Mouse (Mus musculus): ENCODE data around the gene Larp7. TPM values are rescaled to one million over a fixed set of nuclear protein-coding genes. Genes with fewer than 3 reads are reported as not detected.

The Larp7 gene
- polyA plus RNA-seq, 1 experiment from 2014 or later = 25.5 TPM

DNA sequence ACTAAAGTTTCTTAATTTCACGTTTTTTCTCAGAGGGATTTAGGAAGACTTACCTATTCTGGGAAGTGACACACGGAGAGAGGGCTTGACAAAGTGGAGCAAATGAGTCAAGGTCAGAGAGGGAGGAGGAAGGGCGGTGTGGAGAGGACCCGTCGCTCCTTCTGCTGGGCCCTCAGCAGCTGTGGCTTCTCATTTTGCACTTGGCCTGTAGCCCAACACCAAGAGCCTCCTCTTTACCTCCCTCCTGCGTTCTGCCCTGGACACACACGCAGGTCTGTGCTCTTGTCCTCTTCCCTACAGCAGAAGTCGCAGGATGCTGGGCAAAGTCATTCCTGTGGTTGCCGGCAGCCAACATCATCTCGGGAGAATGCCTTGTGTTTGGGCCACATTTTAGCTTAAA lies 32.0 kb downstream of the Larp7 start:
- WGBS = 80% methylated on average over 10 of the region's 10 CpGs

DNA sequence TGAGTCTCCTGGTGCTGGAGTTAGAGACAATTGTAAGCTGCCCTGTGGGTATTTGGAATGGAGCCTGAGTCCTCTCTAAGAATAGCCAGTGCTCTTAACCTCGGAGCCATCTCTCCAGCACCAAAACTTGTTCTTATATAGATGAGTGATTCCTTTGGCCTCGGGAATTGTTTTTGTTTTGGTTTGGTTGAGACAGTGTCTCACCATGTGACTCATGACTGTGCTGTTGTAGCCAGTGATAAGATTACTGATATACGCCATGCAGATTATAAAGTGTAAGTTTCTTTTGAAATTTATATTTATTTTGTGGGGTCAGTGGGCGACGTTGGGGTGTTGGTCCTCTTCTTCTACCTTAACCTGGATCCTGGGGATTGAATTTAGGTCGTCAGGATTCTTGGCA lies 32.8 kb downstream of the Larp7 start:
- H3K9me3 ChIP-seq (ENCODE audit: control insufficient read depth, low read length) = no peaks in the 10 kb centered on the region
- no peak overlapping the region for H3K4me3 ChIP-seq (ENCODE audit: low read depth, low read length)
- H3K27ac ChIP-seq (ENCODE audit: low read depth, low read length) = no peak overlapping the region
- H3K4me2 ChIP-seq (ENCODE audit: low read depth, low read length) = no peak overlapping the region
- no peaks in the 10 kb centered on the region for H3K27me3 ChIP-seq (ENCODE audit: control insufficient read depth, insufficient read depth, low read length)
- 91% methylated on average over 6 of the region's 6 CpGs for WGBS
- H3K36me3 ChIP-seq (ENCODE audit: control insufficient read depth, insufficient read depth, low read length) = no peaks in the 10 kb centered on the region
- no peak overlapping the region for H3K9ac ChIP-seq (replicated peaks; ENCODE audit: low read depth, low read length)
- H3K4me1 ChIP-seq (ENCODE audit: control insufficient read depth, insufficient read depth, low read length) = no peaks in the 10 kb centered on the region
- ATAC-seq (ENCODE audit: low read depth) = no peak

More for the DNA sequence above, 32.0 kb downstream of the Larp7 start:
- H3K4me3 ChIP-seq (ENCODE audit: low read depth, low read length) = no peak overlapping the region
- H3K9ac ChIP-seq (replicated peaks; ENCODE audit: low read depth, low read length) = no peak overlapping the region
- H3K9me3 ChIP-seq (ENCODE audit: control insufficient read depth, low read length) = no peaks in the 10 kb centered on the region
- no peaks in the 10 kb centered on the region for H3K36me3 ChIP-seq (ENCODE audit: control insufficient read depth, insufficient read depth, low read length)
- no peak overlapping the region for H3K27ac ChIP-seq (ENCODE audit: low read depth, low read length)
- no peak for ATAC-seq (ENCODE audit: low read depth)
- H3K4me2 ChIP-seq (ENCODE audit: low read depth, low read length) = no peak overlapping the region
- H3K4me1 ChIP-seq (ENCODE audit: control insufficient read depth, insufficient read depth, low read length) = no peaks in the 10 kb centered on the region
- no peaks in the 10 kb centered on the region for H3K27me3 ChIP-seq (ENCODE audit: control insufficient read depth, insufficient read depth, low read length)

DNA sequence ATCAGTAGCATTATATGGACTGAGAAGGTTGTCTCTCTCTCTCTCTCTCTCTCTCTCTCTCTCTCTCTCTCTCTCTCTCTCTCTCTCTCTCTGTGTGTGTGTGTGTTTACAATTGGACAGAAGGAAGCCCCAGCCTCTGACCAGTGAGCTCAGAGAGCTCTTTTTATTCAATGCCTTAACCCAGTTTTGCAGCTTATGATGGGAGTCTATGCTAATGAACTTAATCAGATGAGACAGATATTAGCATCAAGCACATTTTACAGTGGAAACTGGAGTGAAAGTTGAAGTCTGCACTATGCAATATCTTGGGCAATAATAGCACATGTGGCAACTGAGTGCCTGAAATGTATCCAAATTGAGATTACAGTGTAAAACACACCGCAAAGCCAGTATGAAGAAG lies 37.9 kb downstream of the Larp7 start:
- H3K9me3 ChIP-seq (ENCODE audit: control insufficient read depth, low read length) = no peaks in the 10 kb centered on the region
- H3K4me3 ChIP-seq (ENCODE audit: low read depth, low read length) = no peak overlapping the region
- WGBS = 92% methylated on average over 1 of the region's 1 CpGs
- no peaks in the 10 kb centered on the region for H3K4me1 ChIP-seq (ENCODE audit: control insufficient read depth, insufficient read depth, low read length)
- no peak overlapping the region for H3K27ac ChIP-seq (ENCODE audit: low read depth, low read length)
- no peak for ATAC-seq (ENCODE audit: low read depth)
- H3K9ac ChIP-seq (replicated peaks; ENCODE audit: low read depth, low read length) = no peak overlapping the region
- H3K36me3 ChIP-seq (ENCODE audit: control insufficient read depth, insufficient read depth, low read length) = no peaks in the 10 kb centered on the region
- H3K4me2 ChIP-seq (ENCODE audit: low read depth, low read length) = no peak overlapping the region
- no peaks in the 10 kb centered on the region for H3K27me3 ChIP-seq (ENCODE audit: control insufficient read depth, insufficient read depth, low read length)

DNA sequence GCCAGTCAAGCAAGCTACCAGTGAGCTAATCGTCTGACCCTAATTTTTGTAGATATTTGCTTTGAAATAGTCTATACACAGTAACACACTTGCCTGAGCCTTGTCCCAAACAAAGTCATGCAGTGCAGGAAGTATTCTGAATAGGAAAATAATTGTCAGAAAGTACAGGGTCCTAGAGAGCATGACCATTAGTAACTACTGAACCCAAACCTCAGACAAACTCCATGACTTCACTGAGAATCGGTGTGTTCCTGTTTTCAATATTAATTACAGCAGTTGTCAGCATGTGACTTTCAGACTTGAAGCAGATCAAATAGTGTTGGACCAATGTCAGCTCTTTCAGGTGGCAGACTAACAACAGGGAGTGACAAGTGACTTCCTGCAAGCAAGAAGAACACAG lies 39.5 kb downstream of the Larp7 start:
- WGBS = 91% methylated on average over 2 of the region's 2 CpGs
- Histone ChIP-seq H3K36me3 (ENCODE audit: control insufficient read depth, insufficient read depth, low read length) (no peaks in the 10 kb centered on the region), H3K9me3 (ENCODE audit: control insufficient read depth, low read length) (no peaks in the 10 kb centered on the region), H3K4me3 (ENCODE audit: low read depth, low read length) (no peak overlapping the region), H3K9ac (replicated peaks; ENCODE audit: low read depth, low read length) (no peak overlapping the region), H3K27me3 (ENCODE audit: control insufficient read depth, insufficient read depth, low read length) (no peaks in the 10 kb centered on the region), H3K4me2 (ENCODE audit: low read depth, low read length) (no peak overlapping the region), H3K4me1 (ENCODE audit: control insufficient read depth, insufficient read depth, low read length) (no peaks in the 10 kb centered on the region), H3K27ac (ENCODE audit: low read depth, low read length) (no peak overlapping the region)
- ATAC-seq (ENCODE audit: low read depth) = no peak

DNA sequence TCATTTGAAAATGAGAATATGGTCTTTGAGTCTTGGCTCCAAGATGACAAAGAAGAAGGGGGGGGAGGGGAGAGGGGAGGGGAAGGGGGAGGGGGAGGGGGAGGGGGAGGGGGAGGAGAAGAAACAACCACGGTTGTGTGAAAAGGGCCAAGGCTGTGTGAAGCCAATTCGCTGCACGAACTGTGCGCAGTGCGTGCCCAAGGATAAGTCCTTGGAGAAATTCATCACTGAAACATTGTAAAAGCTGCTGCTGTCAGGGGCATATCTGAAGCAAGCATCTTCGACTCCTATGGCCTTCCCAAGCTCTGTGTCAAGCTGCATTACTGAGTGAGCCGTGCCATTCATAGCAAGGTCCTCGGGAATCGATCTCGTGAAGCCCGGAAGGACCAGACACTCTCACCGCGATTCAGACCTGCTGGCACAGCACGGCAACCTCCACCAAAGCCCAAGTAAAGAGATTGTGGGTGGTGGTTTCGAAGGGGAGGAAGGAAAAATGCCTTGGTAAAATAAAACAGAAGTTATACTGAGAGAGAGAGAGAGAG lies 40.3 kb downstream of the Larp7 start:
- 78% methylated on average over 15 of the region's 15 CpGs for WGBS

DNA sequence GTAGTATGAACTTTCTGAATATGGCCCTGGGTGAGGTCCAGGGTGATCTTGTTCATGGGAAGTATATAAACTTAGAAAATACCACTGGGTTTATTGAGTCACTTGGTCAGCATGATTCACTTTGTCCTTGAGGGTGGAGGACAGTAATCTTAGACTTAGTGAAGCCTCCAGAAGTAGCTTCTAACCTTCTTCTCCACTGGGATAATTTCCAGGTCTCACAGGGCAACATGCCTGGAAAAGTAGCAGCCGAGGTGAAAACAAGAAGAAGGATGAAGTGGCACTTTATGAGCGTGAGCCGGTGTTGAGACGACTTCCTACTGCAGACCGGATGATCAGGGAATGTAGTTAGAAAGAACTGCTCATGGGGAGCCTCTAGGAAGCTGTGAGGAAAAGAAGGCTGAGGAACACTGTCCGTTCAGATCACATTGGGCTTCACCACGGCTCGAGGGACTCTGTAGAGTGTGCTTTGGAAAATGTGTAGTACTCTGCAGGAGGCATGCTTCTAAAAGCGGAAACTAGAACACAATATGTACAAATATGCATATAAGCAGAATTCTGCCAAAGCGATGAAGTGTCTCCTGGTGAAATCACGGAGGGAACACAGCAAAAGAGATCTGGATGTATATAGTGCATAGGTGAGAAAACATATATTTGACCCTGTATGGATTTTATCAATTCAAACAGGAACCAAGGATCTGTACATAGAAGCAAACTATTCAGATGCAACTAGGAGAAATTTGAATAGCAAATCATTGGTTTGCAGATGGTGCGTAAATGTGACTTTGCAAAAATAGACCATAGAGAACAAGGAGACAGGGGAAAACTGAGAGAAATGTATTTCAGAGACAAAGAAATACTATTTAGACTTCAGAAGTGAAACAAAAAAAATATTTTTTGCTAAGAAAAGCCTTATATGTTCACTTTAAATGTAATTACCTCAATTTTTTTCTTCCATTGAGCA lies 41.1 kb downstream of the Larp7 start:
- Histone ChIP-seq H3K9me3 (ENCODE audit: control insufficient read depth, low read length) (no peaks in the 10 kb centered on the region), H3K27me3 (ENCODE audit: control insufficient read depth, insufficient read depth, low read length) (no peaks in the 10 kb centered on the region), H3K9ac (replicated peaks; ENCODE audit: low read depth, low read length) (no peak overlapping the region), H3K27ac (ENCODE audit: low read depth, low read length) (no peak overlapping the region), H3K4me2 (ENCODE audit: low read depth, low read length) (no peak overlapping the region), H3K4me3 (ENCODE audit: low read depth, low read length) (no peak overlapping the region), H3K4me1 (ENCODE audit: control insufficient read depth, insufficient read depth, low read length) (no peaks in the 10 kb centered on the region), H3K36me3 (ENCODE audit: control insufficient read depth, insufficient read depth, low read length) (no peaks in the 10 kb centered on the region)
- WGBS = 83% methylated on average over 12 of the region's 12 CpGs
- ATAC-seq (ENCODE audit: low read depth) = no peak

More for the DNA sequence above, 40.3 kb downstream of the Larp7 start:
- Histone ChIP-seq H3K27ac (ENCODE audit: low read depth, low read length) (no peak overlapping the region), H3K36me3 (ENCODE audit: control insufficient read depth, insufficient read depth, low read length) (no peaks in the 10 kb centered on the region), H3K27me3 (ENCODE audit: control insufficient read depth, insufficient read depth, low read length) (no peaks in the 10 kb centered on the region), H3K4me2 (ENCODE audit: low read depth, low read length) (no peak overlapping the region), H3K4me3 (ENCODE audit: low read depth, low read length) (no peak overlapping the region), H3K4me1 (ENCODE audit: control insufficient read depth, insufficient read depth, low read length) (no peaks in the 10 kb centered on the region), H3K9me3 (ENCODE audit: control insufficient read depth, low read length) (no peaks in the 10 kb centered on the region), H3K9ac (replicated peaks; ENCODE audit: low read depth, low read length) (no peak overlapping the region)
- ATAC-seq (ENCODE audit: low read depth) = no peak

DNA sequence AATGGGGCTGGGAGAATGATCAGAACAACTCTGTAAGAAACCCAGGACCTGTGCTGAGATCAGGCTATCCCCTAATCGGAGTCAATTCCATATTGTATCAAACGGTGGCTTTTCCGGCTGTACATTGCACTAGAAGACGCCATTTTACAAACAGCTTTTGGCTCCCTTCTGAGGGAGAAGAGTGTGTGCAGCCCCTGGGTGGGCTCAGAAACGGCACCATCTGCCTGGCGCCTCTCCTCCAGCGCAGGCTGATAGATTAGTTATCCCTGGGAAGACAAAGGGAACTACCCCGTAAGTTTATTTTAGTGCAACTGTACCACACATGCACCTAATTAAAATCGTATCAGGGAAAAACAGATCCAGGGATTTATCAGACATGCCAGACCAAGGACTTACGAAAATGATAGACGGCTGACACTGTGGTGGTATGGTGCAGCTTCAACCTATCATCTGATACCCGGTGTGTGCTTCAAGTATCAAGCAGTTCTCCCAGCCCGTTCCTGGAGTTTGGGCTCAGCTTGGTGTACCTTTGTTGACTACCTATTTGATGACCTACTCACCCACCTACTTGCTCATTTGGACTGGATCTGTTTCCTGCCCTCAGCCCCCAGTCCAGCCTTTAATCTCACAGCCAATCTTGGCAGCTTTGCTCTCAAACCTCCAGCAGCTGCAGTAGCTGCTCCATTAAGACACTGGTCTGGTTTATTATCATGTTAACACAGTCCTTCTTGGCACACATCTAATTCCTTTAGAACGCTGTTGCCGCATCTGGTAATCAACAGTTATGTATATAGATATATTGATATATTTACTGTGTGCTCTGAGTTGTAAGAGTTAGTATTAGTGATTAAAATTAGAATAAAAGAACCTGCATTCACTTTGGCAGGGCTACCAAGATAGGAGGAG lies 45.0 kb downstream of the Larp7 start:
- Histone ChIP-seq H3K4me1 (ENCODE audit: control insufficient read depth, insufficient read depth, low read length) (no peaks in the 10 kb centered on the region), H3K27ac (ENCODE audit: low read depth, low read length) (no peak overlapping the region), H3K4me2 (ENCODE audit: low read depth, low read length) (no peak overlapping the region), H3K36me3 (ENCODE audit: control insufficient read depth, insufficient read depth, low read length) (no peaks in the 10 kb centered on the region), H3K27me3 (ENCODE audit: control insufficient read depth, insufficient read depth, low read length) (no peaks in the 10 kb centered on the region), H3K9ac (replicated peaks; ENCODE audit: low read depth, low read length) (no peak overlapping the region), H3K4me3 (ENCODE audit: low read depth, low read length) (no peak overlapping the region), H3K9me3 (ENCODE audit: control insufficient read depth, low read length) (no peaks in the 10 kb centered on the region)
- WGBS = 74% methylated on average over 15 of the region's 15 CpGs
- ATAC-seq (ENCODE audit: low read depth) = no peak

DNA sequence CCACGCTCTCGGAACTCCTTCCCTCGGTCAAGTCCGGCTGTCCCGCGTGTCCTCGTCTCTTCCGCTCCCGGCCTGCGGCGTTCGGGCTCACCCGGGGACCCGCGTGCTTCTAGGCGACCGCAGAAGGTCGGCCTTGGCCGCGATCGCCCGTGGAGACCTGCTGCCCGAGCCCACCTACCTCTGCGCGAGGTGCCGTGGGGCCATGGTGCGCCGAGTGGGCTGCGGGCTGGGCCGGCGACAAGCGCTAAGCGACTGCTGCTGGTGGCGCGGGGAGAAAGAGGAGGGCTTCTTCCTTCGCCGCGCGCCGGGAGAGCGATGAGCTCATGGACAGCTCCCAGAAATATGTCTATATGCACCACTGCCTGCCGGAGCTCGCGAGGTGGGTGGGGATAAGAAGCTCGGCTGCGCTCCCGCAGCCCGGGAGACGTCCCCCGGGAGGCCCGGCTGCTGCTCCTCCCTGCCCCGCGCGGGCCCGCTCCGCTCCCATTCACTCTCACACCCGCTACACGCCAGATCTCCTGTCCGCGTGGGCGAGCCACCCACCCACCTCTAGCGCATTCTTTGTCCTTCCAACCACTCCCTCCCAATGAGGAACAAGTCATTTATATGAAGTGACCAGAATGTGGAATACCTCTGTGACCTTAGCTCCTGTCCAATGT lies 54.3 kb downstream of the Larp7 start, which contains the start of gene Ank2:
Gene Ank2, minus strand, starts transcription at position 609 of the 659 bp plus-strand sequence.
- WGBS = under 1% methylated on average over 56 of the region's 62 CpGs
- Histone ChIP-seq H3K27ac (ENCODE audit: low read depth, low read length) (peak within 1 kb of the TSS; percentile 66), H3K27me3 (ENCODE audit: control insufficient read depth, insufficient read depth, low read length) (no peaks in the 10 kb centered on the region; the same call in 1 of the 2 replicates), H3K4me2 (ENCODE audit: low read depth, low read length) (peak within 1 kb of the TSS; percentile 98), H3K9me3 (ENCODE audit: control insufficient read depth, low read length) (no peaks in the 10 kb centered on the region), H3K36me3 (ENCODE audit: control insufficient read depth, insufficient read depth, low read length) (no peaks in the 10 kb centered on the region), H3K4me3 (ENCODE audit: low read depth, low read length) (peak within 1 kb of the TSS; percentile 76), H3K4me1 (ENCODE audit: control insufficient read depth, insufficient read depth, low read length) (peaks cover 6% of the 10 kb centered on the region; the same call in 1 of the 2 replicates), H3K9ac (replicated peaks; ENCODE audit: low read depth, low read length) (peak within 1 kb of the TSS; percentile 84)
- peak; percentile 87 for ATAC-seq (ENCODE audit: low read depth)

Measured in neural tube, embryonic 14.5 days (tissue).